Mouse (Mus musculus) cerebral cortex, adult 2 months (tissue): Measurements from ENCODE around the gene Ttc13.

Experiments used
- WGBS: fragments of 180-500 bp; shearing (Covaris S2); methylation state at CpG from one replicate; pipeline ENCODE4 v1.1.7; 2018; 5-methylcytosine and 5-hydroxymethylcytosine counted together

Ttc13 gene

GRCm38 (mm10) chr8:124721862-124722515, at the start of gene Ttc13, which contains the start of gene Arv1:
Ttc13 (minus strand) TSS chr8:124721983.
Arv1 (plus strand) TSS chr8:124722139.
- under 1% methylated on average over 59 of the region's 59 CpGs for WGBS

- WGBS = 77% methylated on average over 7 of the region's 7 CpGs
These were observed 41.3 kb upstream of the Ttc13 start for GRCm38 (mm10) chr8:124763061-124763460.

GRCm38 (mm10) chr8:124758544-124758943, 36.8 kb upstream of the Ttc13 start:
- 47% methylated on average over 3 of the region's 3 CpGs for WGBS

GRCm38 (mm10) chr8:124756601-124757000, 34.8 kb upstream of the Ttc13 start:
- WGBS = 66% methylated on average over 5 of the region's 5 CpGs

- WGBS = 85% methylated on average over 2 of the region's 2 CpGs
These were observed 34.4 kb upstream of the Ttc13 start for GRCm38 (mm10) chr8:124756153-124756552.

GRCm38 (mm10) chr8:124755481-124755880, 33.7 kb upstream of the Ttc13 start:
- 92% methylated on average over 8 of the region's 8 CpGs for WGBS

GRCm38 (mm10) chr8:124754792-124755190, 33.0 kb upstream of the Ttc13 start:
- WGBS = 64% methylated on average over 4 of the region's 4 CpGs

- 52% methylated on average over 11 of the region's 11 CpGs for WGBS
These were observed 32.5 kb upstream of the Ttc13 start for GRCm38 (mm10) chr8:124754101-124754791.

GRCm38 (mm10) chr8:124752325-124752862, 30.6 kb upstream of the Ttc13 start:
- 40% methylated on average over 21 of the region's 21 CpGs for WGBS

GRCm38 (mm10) chr8:124751709-124752173, 30.0 kb upstream of the Ttc13 start, which contains the start of gene Fam89a:
Fam89a (minus strand) TSS chr8:124751832.
- WGBS = 1% methylated on average over 41 of the region's 41 CpGs

- 2% methylated on average over 31 of the region's 31 CpGs for WGBS
These were observed 29.4 kb upstream of the Ttc13 start for GRCm38 (mm10) chr8:124751191-124751590.

GRCm38 (mm10) chr8:124746661-124747060, 24.9 kb upstream of the Ttc13 start:
- 82% methylated on average over 13 of the region's 13 CpGs for WGBS

- WGBS = 92% methylated on average over 1 of the region's 1 CpGs
These were observed 17.5 kb upstream of the Ttc13 start for GRCm38 (mm10) chr8:124739268-124739667.

- 82% methylated on average over 3 of the region's 3 CpGs for WGBS
These were observed 13.7 kb upstream of the Ttc13 start for GRCm38 (mm10) chr8:124735371-124735911.

GRCm38 (mm10) chr8:124732828-124733227, 11.0 kb upstream of the Ttc13 start:
- 79% methylated on average over 8 of the region's 8 CpGs for WGBS

GRCm38 (mm10) chr8:124724301-124724700, 2.5 kb upstream of the Ttc13 start:
- 94% methylated on average over 7 of the region's 7 CpGs for WGBS

- 4% methylated on average over 31 of the region's 31 CpGs for WGBS
These were observed 583 bp downstream of the Ttc13 start for GRCm38 (mm10) chr8:124720938-124721861.

- 78% methylated on average over 7 of the region's 7 CpGs for WGBS
These were observed 1.6 kb downstream of the Ttc13 start for GRCm38 (mm10) chr8:124720133-124720532.

- WGBS = 91% methylated on average over 8 of the region's 8 CpGs
These were observed 6.0 kb downstream of the Ttc13 start for GRCm38 (mm10) chr8:124715736-124716135.

- 92% methylated on average over 6 of the region's 6 CpGs for WGBS
These were observed 8.6 kb downstream of the Ttc13 start for GRCm38 (mm10) chr8:124713207-124713606.

GRCm38 (mm10) chr8:124705823-124706222, 16.0 kb downstream of the Ttc13 start:
- WGBS = 97% methylated on average over 8 of the region's 8 CpGs
